Mouse (Mus musculus): ENCODE measurements around the gene Dgkq. TPM values are rescaled to one million over a fixed set of nuclear protein-coding genes. Genes with fewer than 3 reads are reported as not detected.
"Not testable (repeated sequence)": the region's sequence is repeated elsewhere in the genome, so short reads cannot be mapped to it uniquely, and the experiment has no call there.

Dgkq gene
- polyA plus RNA-seq, 1 experiment = 63.9 TPM

DNA sequence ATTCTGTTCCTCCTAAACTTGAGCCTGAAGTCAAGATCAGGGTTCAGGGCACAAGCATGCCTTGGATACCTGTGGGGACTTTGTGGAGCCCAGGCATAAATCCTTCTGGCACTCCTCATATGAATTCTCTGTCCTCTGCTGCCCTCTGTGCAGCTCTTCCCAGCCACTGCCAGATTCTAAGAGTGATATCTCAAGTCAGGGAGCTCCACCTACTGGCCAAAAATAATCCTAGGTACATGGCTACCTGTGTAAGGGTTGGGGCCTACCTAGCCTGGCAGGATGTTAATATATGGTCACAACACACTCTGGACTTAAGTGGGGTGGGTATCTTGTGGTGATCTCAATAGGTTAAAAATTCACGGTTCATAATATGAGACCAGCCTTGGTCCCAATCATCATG is 17.6 kb downstream of the Dgkq start:
- no peak for TF ChIP-seq POLR2A (IDR thresholded peaks at IDR 0.05; ENCODE audit: borderline replicate concordance, extremely low read depth, insufficient read depth, insufficient read length, poor library complexity, severe bottlenecking)
- peak; percentile 66; the same call in 1 of the 2 replicates for TF ChIP-seq CTCF (IDR thresholded peaks at IDR 0.05; ENCODE audit: borderline replicate concordance, extremely low read depth, insufficient read depth, insufficient read length)
- DNase-seq (ENCODE audit: low read depth) = peak; percentile 74

DNA sequence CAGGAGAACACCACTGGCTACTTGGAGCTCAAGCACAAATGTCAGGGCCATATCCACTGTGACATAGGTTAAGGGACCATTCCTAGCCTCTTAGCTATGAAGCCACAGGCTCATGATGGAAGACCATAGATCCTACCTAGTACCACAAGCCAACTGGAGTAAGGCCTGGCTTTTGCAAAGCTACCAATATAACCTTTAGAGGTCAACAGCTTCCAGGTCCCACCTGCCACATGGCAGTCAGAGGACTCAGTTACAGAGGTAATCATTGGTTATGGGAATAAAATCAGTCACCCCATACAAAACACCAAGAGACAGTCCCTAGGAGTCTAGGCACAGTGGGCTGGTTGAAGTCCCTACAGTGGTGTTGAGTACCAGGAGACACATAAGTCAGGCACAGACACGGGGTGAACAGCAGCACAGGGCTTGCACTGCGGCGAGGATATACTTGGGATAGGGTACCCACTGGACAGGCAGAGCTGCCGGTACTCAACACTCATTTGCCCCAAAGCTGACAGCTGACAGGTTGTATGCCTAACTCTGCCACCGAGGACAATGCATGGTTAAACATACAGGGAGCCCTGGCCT is 18.2 kb downstream of the Dgkq start:
- TF ChIP-seq CTCF (IDR thresholded peaks at IDR 0.05; ENCODE audit: borderline replicate concordance, extremely low read depth, insufficient read depth, insufficient read length) (no peak), POLR2A (IDR thresholded peaks at IDR 0.05; ENCODE audit: borderline replicate concordance, extremely low read depth, insufficient read depth, insufficient read length, poor library complexity, severe bottlenecking) (no peak)

DNA sequence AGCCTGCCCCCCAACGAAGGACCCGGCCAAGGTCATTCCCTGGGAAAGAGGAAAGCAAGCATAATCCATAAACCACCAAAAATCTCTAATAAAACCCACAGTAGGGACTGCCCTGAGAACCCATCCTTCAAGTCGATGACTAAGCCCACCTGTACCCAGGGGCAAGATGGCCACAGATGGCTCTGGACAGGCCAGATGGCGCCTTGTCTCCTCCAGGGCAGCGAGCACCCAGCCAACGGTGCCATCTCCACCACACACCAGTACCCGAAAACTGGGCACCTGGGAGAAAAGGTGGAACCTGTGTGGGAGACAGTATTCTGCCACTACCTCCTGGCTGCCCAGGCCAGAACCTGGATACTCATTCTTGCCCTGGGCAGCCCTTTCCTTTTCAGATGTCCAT is 19.1 kb downstream of the Dgkq start:
- DNase-seq (ENCODE audit: low read depth) = no peak
- no peak for TF ChIP-seq POLR2A (IDR thresholded peaks at IDR 0.05; ENCODE audit: borderline replicate concordance, extremely low read depth, insufficient read depth, insufficient read length, poor library complexity, severe bottlenecking)
- no peak for TF ChIP-seq CTCF (IDR thresholded peaks at IDR 0.05; ENCODE audit: borderline replicate concordance, extremely low read depth, insufficient read depth, insufficient read length)

More for the DNA sequence above, 18.2 kb downstream of the Dgkq start:
- no peak for DNase-seq (ENCODE audit: low read depth)

DNA sequence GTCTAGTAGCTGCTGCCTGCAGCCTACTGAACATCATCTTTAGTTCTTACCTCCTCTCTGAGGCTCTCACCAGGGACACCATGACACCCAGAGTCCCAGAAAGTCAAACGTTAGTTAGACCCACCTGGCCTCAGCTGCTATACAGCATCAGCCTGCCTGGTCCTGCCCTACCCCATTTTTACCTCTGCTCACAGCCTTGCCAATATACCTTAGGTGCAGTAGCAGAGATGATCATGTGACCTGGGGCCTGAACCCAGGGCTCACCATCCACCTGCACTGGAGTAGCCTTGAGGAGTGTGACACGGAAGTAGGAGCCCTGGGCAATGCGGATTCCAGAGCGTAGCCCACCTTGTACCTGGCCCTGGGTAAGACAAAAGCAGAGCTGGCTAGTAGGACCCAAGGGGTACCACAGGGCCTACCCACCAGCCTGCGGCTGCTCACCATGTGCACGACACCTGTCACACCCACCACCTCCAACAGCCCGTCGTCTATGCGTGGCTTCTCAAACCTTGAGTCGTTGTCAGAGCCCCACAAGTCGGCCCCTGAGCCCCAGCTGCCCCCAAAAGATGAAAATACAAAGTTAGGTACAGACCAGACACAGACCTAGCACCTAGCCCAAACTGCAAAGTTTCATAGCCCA is 20.4 kb downstream of the Dgkq start:
- DNase-seq (ENCODE audit: low read depth) = no peak
- TF ChIP-seq CTCF (IDR thresholded peaks at IDR 0.05; ENCODE audit: borderline replicate concordance, extremely low read depth, insufficient read depth, insufficient read length) (no peak), POLR2A (IDR thresholded peaks at IDR 0.05; ENCODE audit: borderline replicate concordance, extremely low read depth, insufficient read depth, insufficient read length, poor library complexity, severe bottlenecking) (no peak)

DNA sequence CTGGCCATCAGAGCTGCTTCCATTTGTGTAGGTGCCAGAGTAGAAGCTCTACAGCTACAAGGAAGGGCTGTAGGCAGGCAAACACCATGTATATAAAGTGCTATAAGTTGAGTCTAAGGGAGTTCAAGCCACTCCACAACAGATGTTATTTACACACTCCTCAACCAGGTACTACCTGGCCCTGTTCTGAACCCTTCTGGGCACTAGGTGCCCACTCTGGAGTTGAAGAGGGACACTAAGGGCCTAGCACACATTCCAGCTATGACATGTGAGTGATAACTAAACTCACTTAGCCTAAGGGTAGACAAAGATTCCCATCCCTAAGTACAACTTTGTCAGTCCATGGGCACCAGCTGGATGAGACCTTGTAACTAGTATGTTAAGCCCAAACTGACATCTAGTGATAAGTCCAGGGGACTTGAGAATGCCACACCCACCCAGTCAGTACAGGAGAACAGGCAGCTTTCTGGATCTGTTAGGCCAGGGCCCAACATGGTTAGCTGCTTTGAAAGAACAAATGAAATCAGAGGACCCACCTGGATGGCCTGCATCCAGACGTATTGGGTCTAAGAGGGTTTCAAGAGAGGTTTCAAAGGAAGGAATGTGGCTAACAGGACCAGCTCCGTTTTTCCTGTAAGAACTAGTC is 21.5 kb downstream of the Dgkq start:
- TF ChIP-seq CTCF (IDR thresholded peaks at IDR 0.05; ENCODE audit: borderline replicate concordance, extremely low read depth, insufficient read depth, insufficient read length) = no peak

DNA sequence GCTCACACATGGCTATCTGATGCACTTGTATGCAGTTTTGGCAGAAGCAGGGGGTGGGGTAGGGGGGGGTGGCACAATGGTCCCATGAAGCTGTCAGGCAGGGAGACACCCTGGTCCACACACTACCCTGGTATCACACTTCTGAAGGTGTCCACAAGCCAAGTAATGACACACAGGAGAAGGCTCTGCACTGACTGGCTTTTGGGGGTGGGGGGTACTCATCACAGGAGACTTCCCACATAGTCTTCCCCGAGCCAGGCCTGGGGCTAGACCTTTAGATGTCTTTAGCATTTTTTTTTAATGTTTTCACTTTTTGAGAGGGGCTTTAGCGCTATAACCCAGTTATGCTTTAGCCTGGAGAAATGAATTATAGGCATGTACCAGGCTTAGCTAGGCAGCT is 22.2 kb downstream of the Dgkq start:
- TF ChIP-seq POLR2A (IDR thresholded peaks at IDR 0.05; ENCODE audit: borderline replicate concordance, extremely low read depth, insufficient read depth, insufficient read length, poor library complexity, severe bottlenecking) = no peak
- no peak for TF ChIP-seq CTCF (IDR thresholded peaks at IDR 0.05; ENCODE audit: borderline replicate concordance, extremely low read depth, insufficient read depth, insufficient read length)

More for the DNA sequence above, 21.5 kb downstream of the Dgkq start:
- DNase-seq (ENCODE audit: low read depth) = no peak

DNA sequence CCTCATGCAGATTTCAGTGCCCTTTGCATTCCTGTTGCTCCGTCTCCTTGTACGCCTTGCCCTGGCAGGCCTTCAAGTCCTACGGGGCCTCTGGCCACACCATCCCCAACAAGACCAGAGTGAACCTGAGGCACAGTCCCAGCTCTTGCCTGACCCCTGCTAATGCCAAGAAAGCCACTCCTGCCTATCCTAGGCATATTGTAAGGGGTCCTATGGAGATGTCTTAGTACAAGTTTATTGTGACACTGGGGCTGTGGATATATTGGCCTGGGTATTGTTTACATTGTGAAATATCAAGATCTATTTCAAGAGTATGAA is 23.2 kb downstream of the Dgkq start:
- TF ChIP-seq CTCF (IDR thresholded peaks at IDR 0.05; ENCODE audit: borderline replicate concordance, extremely low read depth, insufficient read depth, insufficient read length) (no peak), POLR2A (IDR thresholded peaks at IDR 0.05; ENCODE audit: borderline replicate concordance, extremely low read depth, insufficient read depth, insufficient read length, poor library complexity, severe bottlenecking) (no peak)
- no peak for DNase-seq (ENCODE audit: low read depth)

More for the DNA sequence above, 22.2 kb downstream of the Dgkq start:
- no peak for DNase-seq (ENCODE audit: low read depth)

DNA sequence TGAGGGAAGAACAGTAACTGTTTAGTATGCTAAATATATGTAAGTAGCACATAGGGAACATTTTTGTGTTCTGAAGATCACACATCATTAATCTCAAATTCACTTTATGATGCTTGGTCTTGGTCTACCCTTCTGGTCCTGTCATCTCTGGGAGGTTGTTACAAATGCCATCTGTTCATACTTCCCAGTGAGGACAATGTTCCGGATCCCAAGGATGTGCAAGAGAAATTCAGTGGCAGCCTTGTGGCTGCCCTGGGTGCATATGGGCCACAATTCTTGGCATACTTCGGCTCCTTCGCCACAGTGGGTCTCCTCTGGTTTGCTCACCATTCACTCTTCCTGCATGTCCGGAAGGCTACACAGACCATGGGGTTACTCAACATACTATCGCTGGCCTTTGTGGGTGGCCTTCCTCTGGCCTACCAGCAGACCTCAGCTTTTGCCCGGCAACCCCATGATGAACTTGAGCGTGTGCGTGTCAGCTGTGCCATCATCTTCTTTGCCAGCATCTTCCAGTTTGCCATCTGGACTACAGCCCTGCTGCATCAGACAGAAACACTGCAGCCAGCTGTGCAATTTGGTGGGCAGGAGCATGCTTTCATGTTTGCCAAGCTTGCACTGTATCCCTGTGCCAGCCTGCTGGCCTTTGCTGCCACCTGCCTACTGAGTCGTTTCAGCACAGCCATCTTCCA is 23.7 kb downstream of the Dgkq start:
- peak; percentile 21 for DNase-seq (ENCODE audit: low read depth)
- no peak for TF ChIP-seq POLR2A (IDR thresholded peaks at IDR 0.05; ENCODE audit: borderline replicate concordance, extremely low read depth, insufficient read depth, insufficient read length, poor library complexity, severe bottlenecking)
- TF ChIP-seq CTCF (IDR thresholded peaks at IDR 0.05; ENCODE audit: borderline replicate concordance, extremely low read depth, insufficient read depth, insufficient read length) = no peak

DNA sequence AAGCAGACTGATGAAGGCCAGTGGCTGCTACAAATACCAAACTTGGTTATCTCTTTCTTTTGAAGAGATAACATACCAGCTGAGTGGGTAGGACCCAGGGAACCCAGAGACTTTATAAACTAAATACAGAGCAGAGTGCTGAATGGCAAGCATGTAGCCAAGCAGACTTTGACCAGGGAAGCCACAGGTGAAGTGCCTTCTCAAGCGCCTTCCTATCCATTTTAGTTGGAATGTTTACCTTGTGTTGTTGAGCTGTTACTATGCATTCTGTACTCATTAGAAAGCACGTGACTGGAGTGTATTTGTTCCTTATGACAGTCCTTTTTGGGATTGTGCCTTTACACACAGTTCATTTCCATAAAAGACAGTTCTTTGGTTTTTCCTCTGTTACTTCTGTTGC is 25.8 kb downstream of the Dgkq start:
- TF ChIP-seq CTCF (IDR thresholded peaks at IDR 0.05; ENCODE audit: borderline replicate concordance, extremely low read depth, insufficient read depth, insufficient read length) (no peak), POLR2A (IDR thresholded peaks at IDR 0.05; ENCODE audit: borderline replicate concordance, extremely low read depth, insufficient read depth, insufficient read length, poor library complexity, severe bottlenecking) (no peak)

DNA sequence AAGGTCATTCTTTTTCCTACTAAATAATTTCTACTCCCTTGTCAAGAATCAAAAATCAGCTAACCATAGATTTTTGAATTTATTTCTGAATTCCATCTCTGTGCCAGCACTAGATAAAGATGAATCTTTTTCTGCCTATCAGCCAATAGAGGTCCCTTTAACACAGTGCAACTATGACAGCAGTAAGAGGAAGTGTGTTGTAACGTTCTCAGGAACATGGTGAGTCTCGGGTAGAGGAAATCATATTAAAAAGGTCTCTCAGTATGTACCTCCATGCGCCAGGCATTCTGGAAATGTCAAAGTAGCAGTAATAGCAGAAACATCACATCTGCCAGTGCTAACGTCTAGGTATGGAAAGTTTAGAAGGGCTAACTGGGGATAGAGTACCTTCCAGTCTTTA is 33.3 kb downstream of the Dgkq start:
- DNase-seq (ENCODE audit: low read depth) = no peak
- no peak for TF ChIP-seq CTCF (IDR thresholded peaks at IDR 0.05; ENCODE audit: borderline replicate concordance, extremely low read depth, insufficient read depth, insufficient read length)
- no peak for TF ChIP-seq POLR2A (IDR thresholded peaks at IDR 0.05; ENCODE audit: borderline replicate concordance, extremely low read depth, insufficient read depth, insufficient read length, poor library complexity, severe bottlenecking)

More for the DNA sequence above, 25.8 kb downstream of the Dgkq start:
- no peak for DNase-seq (ENCODE audit: low read depth)

DNA sequence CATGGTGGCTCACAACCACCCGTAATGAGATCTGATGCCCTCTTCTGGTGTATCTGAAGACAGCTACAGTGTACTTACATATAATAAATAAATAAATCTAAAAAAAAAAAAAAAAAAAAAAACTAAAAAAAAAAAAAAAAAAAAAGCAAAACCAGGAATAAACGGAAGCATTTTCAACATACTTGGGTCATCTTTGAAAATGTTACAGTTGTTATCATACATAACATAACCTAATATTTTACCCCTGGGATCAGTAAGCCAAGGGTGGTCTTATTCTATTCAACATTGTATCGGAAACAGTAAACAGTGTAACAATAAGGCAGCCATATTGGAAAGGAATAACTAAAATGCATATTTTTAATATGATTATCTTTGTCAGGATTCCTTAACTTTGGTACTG is 35.4 kb downstream of the Dgkq start:
- DNase-seq (ENCODE audit: low read depth) = not testable (repeated sequence)

DNA sequence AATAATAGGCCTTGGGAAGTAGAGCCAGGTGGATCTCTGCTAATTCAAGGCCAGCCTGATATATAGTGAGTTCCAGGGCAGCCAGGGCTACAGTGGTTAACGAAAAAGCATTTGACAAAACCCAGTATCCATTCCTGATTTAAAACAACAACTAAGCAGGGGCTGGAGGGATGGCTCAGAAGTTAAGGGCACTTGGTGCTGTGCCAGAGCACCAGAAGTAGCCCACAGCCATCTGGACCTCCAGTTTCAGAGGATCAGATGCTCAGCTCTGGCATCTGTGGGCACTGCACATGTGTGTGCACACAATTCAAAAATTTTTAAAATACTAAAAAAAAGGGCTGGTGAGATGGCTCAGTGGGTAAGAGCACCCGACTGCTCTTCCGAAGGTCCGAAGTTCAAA is 35.8 kb downstream of the Dgkq start:
- DNase-seq (ENCODE audit: low read depth) = no peak
- TF ChIP-seq POLR2A (IDR thresholded peaks at IDR 0.05; ENCODE audit: borderline replicate concordance, extremely low read depth, insufficient read depth, insufficient read length, poor library complexity, severe bottlenecking) = no peak
- TF ChIP-seq CTCF (IDR thresholded peaks at IDR 0.05; ENCODE audit: borderline replicate concordance, extremely low read depth, insufficient read depth, insufficient read length) = no peak
